Mouse (Mus musculus) heart, adult 2 months (tissue): ENCODE measurements around the gene Atp23.

Source experiments
- CTCF ChIP-seq: fragments of 200-600 bp; IDR thresholded peaks from 2 replicates; pipeline ENCODE4 v1.8.1; 2022; ENCODE audit warnings: antibody characterized with exemption, mild to moderate bottlenecking, moderate library complexity
- EP300 ChIP-seq: fragments of 200-500 bp; IDR thresholded peaks from 2 replicates; pipeline ENCODE4 v1.6.1; 2011; ENCODE audit warnings: low read depth, low read length, control low read depth; ENCODE audit not compliant: insufficient read depth
- POLR2A ChIP-seq: fragments of 200-500 bp; IDR thresholded peaks from 2 replicates; pipeline ENCODE4 v1.6.1; 2011; ENCODE audit warnings: mild to moderate bottlenecking, low read depth, low read length, control low read depth; ENCODE audit not compliant: insufficient read depth

GRCm38 (mm10) chr10:126844689-126845088 lies 56.5 kb downstream of the Atp23 start:
- peak; percentile 51 for TF ChIP-seq CTCF
- TF ChIP-seq EP300, result no peak
- TF ChIP-seq POLR2A, result no peak
